Mouse (Mus musculus): ENCODE results near the gene Runx1. TPM values are rescaled to one million over a fixed set of nuclear protein-coding genes. Genes with fewer than 3 reads are reported as not detected.

Runx1 gene
- polyA plus RNA-seq, 1 experiment: 38.8 TPM

DNA sequence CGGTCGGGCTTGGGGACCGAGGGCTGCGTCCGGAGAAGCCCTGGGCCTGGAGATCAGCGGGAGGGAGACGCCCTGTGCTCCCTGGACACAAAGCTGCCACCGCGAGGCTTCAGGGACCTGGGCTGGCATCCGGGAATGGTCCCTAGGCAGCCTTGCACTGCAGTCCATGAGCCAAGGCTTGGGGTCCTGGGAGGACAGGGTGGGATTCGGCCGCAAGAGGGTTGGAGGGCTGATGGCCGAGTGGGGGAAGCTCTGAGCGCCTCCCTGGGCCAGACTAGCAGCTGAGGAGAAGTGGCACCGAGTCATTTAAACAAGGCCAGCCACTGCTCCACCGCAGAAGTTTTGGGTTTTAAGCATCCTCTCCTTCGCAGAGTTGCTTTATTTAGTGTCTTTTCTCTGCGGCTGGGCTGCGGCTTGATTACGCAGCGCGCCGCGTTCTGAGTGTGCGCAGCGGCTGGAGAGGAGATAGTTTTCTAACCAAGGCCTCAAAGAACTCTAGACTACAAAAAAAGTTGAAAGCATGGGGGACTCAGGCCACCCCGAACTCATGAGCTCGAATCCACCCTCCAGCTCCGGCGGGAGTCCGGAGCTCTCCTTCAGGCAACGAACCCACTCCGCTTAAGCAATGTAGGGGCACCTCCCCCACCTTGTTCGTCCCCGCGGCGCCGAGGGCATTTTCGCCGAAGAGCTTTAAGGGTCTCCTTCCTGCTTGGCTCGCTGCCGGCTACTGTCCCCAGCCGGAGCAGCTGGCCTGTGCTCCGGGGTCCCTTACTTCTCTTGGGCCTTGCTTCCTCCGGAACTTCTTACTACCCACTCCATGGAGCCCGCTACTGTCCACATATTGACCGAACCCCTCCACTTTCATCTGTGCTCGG lies 128.0 kb downstream of the Runx1 start:
- peaks cover 4% of the 10 kb centered on the region for H3K36me3 ChIP-seq (ENCODE audit: control insufficient read depth, insufficient read depth)
- H3K4me2 ChIP-seq (ENCODE audit: low read depth): peak overlapping the region; percentile 90
- peaks cover 69% of the 10 kb centered on the region for H3K79me2 ChIP-seq (ENCODE audit: control insufficient read depth, insufficient read depth)
- H3K4me3 ChIP-seq: peak overlapping the region; percentile 97
- peak overlapping the region; percentile 86 for H3ac ChIP-seq (ENCODE audit: control insufficient read depth, insufficient read length)
- no peaks in the 10 kb centered on the region for H3K27me3 ChIP-seq (ENCODE audit: control insufficient read depth, insufficient read depth, insufficient read length)
- TF ChIP-seq MYOD1 (IDR thresholded peaks at IDR 0.05; ENCODE audit: control insufficient read depth in 1 of 3, insufficient read length in 2 of 3, low read depth in 2 of 3) (peak in 1 of 3 experiments; percentile 1), POLR2AphosphoS2 (IDR thresholded peaks at IDR 0.05; ENCODE audit: insufficient read length, low read depth) (no peak), REST (IDR thresholded peaks at IDR 0.05; ENCODE audit: insufficient read depth, insufficient read length) (no peak), TCF12 (IDR thresholded peaks at IDR 0.05; ENCODE audit: insufficient read depth, poor library complexity, severe bottlenecking) (no peak), USF1 (IDR thresholded peaks at IDR 0.05; ENCODE audit: low read depth) (no peak), E2F4 (IDR thresholded peaks at IDR 0.05; ENCODE audit: insufficient read depth) (no peak), MAX (IDR thresholded peaks at IDR 0.05; ENCODE audit: low read depth) (no peak), MYOG (IDR thresholded peaks at IDR 0.05; ENCODE audit: control insufficient read depth in 1 of 3, insufficient read depth in 1 of 3, insufficient read length in 2 of 3, low read depth in 2 of 3) (no peak), POLR2A (IDR thresholded peaks at IDR 0.05; ENCODE audit: insufficient read length, low read depth) (peak; percentile 7)

DNA sequence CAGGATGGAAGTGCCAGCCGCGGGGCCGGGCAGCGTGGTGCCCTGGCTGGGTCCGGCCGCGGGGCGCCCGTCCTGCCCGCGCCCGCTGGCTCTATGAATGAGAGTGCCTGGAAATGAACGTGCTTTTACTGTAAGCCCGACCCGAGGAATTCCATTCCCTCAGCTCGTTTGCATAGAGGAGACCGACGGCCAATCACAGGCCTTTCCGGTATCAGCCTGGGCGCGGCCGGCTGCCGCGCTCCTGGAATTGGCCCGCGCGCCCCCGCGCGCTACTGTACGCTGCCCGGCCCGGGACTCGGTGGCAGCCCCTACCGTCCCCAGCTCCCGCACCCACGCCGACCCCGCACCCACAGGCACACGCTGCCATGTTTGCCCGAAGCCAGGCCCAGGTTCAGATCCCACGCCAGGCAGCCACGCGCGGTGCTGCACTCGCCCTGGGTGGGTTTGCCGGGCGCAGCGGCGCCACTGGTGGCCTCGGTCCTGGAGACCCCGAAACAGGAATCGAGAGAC lies 128.7 kb downstream of the Runx1 start:
- Histone ChIP-seq H3K36me3 (ENCODE audit: control insufficient read depth, insufficient read depth) (peaks cover 7% of the 10 kb centered on the region), H3K4me2 (ENCODE audit: low read depth) (peak overlapping the region; percentile 90), H3K79me2 (ENCODE audit: control insufficient read depth, insufficient read depth) (peaks cover 69% of the 10 kb centered on the region), H3K4me3 (peak overlapping the region; percentile 97), H3ac (ENCODE audit: control insufficient read depth, insufficient read length) (peak overlapping the region; percentile 86), H3K27me3 (ENCODE audit: control insufficient read depth, insufficient read depth, insufficient read length) (no peaks in the 10 kb centered on the region)
- TF ChIP-seq MYOD1 (IDR thresholded peaks at IDR 0.05; ENCODE audit: control insufficient read depth in 1 of 3, insufficient read length in 2 of 3, low read depth in 2 of 3) (peak in 1 of 3 experiments; percentile 22), MAX (IDR thresholded peaks at IDR 0.05; ENCODE audit: low read depth) (no peak), POLR2A (IDR thresholded peaks at IDR 0.05; ENCODE audit: insufficient read length, low read depth) (peak; percentile 84), E2F4 (IDR thresholded peaks at IDR 0.05; ENCODE audit: insufficient read depth) (no peak), POLR2AphosphoS2 (IDR thresholded peaks at IDR 0.05; ENCODE audit: insufficient read length, low read depth) (peak; percentile 91), REST (IDR thresholded peaks at IDR 0.05; ENCODE audit: insufficient read depth, insufficient read length) (peak; percentile 19)

DNA sequence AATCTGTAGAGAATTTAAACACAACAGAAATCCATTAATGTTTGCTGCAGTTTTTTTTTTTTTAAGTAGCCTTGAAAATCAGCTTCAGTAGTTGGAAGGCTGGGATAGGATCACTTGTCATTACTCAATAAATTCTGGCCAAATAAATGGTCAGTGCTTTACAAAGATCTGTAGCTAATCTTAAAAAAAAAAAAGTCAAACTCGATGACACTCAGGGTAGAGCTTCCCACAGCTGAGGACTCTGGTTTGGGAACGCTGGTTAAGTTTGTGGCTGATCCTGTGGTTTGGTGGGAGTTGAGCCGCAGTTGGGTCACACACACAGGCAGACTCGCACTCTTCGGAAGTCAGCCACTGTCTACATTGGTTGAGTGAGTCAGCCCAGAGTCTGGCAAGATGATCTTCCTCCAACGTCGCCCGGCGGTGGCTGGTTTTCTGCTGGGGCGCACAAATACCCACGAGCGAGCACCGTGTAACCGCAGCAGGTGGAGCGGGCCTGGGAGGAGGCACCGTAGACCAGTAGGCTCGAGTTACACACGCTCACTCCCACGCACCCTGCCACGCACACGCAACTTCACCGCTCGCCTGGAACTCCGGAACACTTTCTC lies 129.4 kb downstream of the Runx1 start:
- H3K4me2 ChIP-seq (ENCODE audit: low read depth): peak overlapping the region; percentile 70
- peaks cover 69% of the 10 kb centered on the region for H3K79me2 ChIP-seq (ENCODE audit: control insufficient read depth, insufficient read depth)
- peak; percentile 73 for TF ChIP-seq TCF3 (IDR thresholded peaks at IDR 0.05; ENCODE audit: insufficient read length, low read depth)
- peak; percentile 10 to 94 (median 89) for TF ChIP-seq MYOG (IDR thresholded peaks at IDR 0.05; ENCODE audit: control insufficient read depth in 1 of 3, insufficient read depth in 1 of 3, insufficient read length in 2 of 3, low read depth in 2 of 3)
- TF ChIP-seq E2F4 (IDR thresholded peaks at IDR 0.05; ENCODE audit: insufficient read depth): no peak
- no peak for TF ChIP-seq CEBPB (IDR thresholded peaks at IDR 0.05; ENCODE audit: insufficient read depth, poor library complexity, severe bottlenecking)
- peak; percentile 89 for TF ChIP-seq POLR2AphosphoS2 (IDR thresholded peaks at IDR 0.05; ENCODE audit: insufficient read length, low read depth)
- TF ChIP-seq MYOD1 (IDR thresholded peaks at IDR 0.05; ENCODE audit: control insufficient read depth in 1 of 3, insufficient read length in 2 of 3, low read depth in 2 of 3): peak in 2 of 3 experiments; percentile 88 to 92
- TF ChIP-seq USF1 (IDR thresholded peaks at IDR 0.05; ENCODE audit: low read depth): no peak
- no peak for TF ChIP-seq REST (IDR thresholded peaks at IDR 0.05; ENCODE audit: insufficient read depth, insufficient read length)
- TF ChIP-seq TCF12 (IDR thresholded peaks at IDR 0.05; ENCODE audit: insufficient read depth, poor library complexity, severe bottlenecking): peak; percentile 1
- no peak for TF ChIP-seq SRF (IDR thresholded peaks at IDR 0.05; ENCODE audit: control insufficient read depth, insufficient read length, low read depth)
- no peak for TF ChIP-seq MAX (IDR thresholded peaks at IDR 0.05; ENCODE audit: low read depth)
- TF ChIP-seq POLR2A (IDR thresholded peaks at IDR 0.05; ENCODE audit: insufficient read length, low read depth): peak; percentile 63
- no peaks in the 10 kb centered on the region for H3K27me3 ChIP-seq (ENCODE audit: control insufficient read depth, insufficient read depth, insufficient read length)
- peak overlapping the region; percentile 86 for H3ac ChIP-seq (ENCODE audit: control insufficient read depth, insufficient read length)
- H3K36me3 ChIP-seq (ENCODE audit: control insufficient read depth, insufficient read depth): peaks cover 13% of the 10 kb centered on the region
- H3K4me3 ChIP-seq: peak overlapping the region; percentile 97

DNA sequence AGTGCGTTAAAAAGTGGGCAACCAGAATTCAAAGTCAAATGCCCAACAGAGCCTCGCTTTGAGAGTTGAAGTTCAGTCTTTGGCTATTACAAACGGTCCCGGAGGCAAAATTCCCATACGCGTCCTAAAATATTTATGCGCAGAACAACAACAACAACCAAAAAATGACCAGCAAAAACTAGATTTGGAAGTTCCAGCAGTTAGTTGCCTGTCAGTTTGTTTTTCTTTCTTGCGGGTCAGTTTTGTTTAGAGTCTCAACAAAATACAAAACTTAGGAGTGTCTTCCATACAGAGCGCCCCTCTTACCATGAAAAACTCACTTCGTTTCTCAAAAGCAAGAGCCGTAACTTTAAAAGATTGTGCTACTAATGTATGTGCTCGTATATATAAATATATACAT lies 130.0 kb downstream of the Runx1 start:
- Histone ChIP-seq H3K79me2 (ENCODE audit: control insufficient read depth, insufficient read depth) (peaks cover 69% of the 10 kb centered on the region), H3ac (ENCODE audit: control insufficient read depth, insufficient read length) (peak overlapping the region; percentile 86), H3K4me2 (ENCODE audit: low read depth) (peak overlapping the region; percentile 70)

More for the DNA sequence above, 130.0 kb downstream of the Runx1 start:
- Histone ChIP-seq H3K27me3 (ENCODE audit: control insufficient read depth, insufficient read depth, insufficient read length) (no peaks in the 10 kb centered on the region), H3K4me3 (peak overlapping the region; percentile 97), H3K36me3 (ENCODE audit: control insufficient read depth, insufficient read depth) (peaks cover 18% of the 10 kb centered on the region)
- no peak for TF ChIP-seq MYOG (IDR thresholded peaks at IDR 0.05; ENCODE audit: control insufficient read depth in 1 of 3, insufficient read depth in 1 of 3, insufficient read length in 2 of 3, low read depth in 2 of 3)
- no peak for TF ChIP-seq MYOD1 (IDR thresholded peaks at IDR 0.05; ENCODE audit: control insufficient read depth in 1 of 3, insufficient read length in 2 of 3, low read depth in 2 of 3)
- TF ChIP-seq REST (IDR thresholded peaks at IDR 0.05; ENCODE audit: insufficient read depth, insufficient read length): no peak
- no peak for TF ChIP-seq MAX (IDR thresholded peaks at IDR 0.05; ENCODE audit: low read depth)
- TF ChIP-seq TCF12 (IDR thresholded peaks at IDR 0.05; ENCODE audit: insufficient read depth, poor library complexity, severe bottlenecking): no peak
- TF ChIP-seq CEBPB (IDR thresholded peaks at IDR 0.05; ENCODE audit: insufficient read depth, poor library complexity, severe bottlenecking): no peak

Data from myocyte (in vitro differentiated cells).